Mouse (Mus musculus) right cerebral cortex, postnatal 10 days (tissue): Measurements from ENCODE around the gene Arhgef6.
A peak's percentile ranks its signal among the peaks of the same experiment; 100 is the strongest.

Experiments used
- DNase-seq, 2 experiments: peaks; one replicate each; pipeline ENCODE4 v3.0.0; 2021; ENCODE audit warnings: low spot score in 2 of 2

The Arhgef6 gene

DNA sequence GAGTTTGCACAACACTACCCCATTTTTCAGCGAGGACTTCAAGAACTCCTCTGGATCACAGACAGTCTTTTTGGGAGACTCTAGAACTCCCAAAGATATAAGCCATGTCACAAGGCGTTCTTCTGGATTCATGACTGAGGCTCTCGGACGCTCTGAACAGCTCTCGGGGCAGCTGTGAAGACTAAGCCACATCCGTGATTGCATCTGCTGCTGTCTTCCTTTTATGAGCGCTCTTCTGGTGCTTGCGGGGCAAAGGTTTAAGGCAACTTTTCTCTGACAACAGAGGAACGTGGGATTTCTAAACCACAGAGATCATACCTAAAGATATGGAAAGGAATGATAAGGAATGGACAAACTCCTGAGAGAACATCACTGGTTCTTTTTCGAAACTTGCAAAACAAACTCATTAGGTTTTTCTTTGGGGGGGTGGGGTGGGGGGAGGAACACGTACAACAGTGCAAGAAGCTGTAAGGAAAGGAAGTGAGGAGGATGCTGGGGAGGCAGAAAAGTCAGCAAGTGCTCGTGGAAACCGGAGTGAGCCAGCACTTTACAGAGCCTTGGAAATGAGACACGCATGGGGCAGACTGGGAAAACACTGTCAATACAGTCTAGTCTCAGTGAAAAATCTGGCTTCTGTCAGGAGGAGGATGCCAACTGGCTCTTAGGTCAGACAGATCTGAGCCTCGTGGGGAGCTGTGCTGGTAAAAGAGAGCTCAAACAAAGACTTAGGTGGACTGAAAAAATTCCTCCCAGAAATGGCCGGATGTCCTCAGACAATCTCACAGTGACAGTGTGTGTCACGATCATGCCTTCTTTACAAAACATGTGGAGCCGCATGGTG lies at the start of gene Arhgef6:
Gene Arhgef6 (minus strand): TSS at position 359 of the 841 bp plus-strand sequence.
- no peak for DNase-seq

DNA sequence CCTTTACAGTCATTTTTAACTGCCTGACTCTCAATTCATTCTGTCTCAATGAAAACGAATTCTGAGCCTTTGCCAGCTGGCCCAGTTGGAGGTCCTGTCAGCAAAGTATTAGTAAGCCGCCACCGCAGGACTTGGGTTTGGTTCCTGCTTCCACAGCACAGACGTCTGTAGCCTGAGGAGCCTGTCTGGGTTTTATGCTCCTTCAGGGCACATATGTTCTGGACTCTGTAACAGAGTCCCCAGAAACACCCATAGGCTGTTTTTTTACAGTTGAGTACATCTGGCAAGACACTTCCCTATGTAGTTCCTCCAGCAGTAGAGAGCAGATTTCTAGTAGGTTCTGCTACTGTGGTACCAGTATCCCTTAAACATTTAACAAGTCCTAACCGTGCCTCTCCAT lies 42.4 kb upstream of the Arhgef6 start:
- DNase-seq: peak in 1 of 2 experiments; percentile 31

DNA sequence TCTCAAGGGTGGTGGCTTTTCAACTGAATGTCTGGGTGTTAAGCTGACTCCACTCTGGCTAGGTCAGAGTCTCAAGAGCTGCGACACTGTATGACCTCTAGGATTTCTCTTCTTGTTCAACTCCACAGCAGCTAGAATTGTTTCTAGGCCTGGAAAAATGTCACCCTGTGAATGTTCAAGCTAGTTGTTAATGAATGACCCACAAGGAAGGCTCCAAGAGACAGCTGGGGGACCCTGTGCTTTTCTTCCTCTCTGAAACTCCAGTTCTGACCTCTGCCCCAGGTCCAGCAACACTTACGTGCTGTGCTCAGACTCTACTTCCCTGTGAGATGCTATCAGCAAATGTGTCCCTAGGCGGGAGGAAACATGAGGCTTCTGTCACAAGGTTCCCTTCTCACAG lies 40.0 kb upstream of the Arhgef6 start:
- no peak for DNase-seq

DNA sequence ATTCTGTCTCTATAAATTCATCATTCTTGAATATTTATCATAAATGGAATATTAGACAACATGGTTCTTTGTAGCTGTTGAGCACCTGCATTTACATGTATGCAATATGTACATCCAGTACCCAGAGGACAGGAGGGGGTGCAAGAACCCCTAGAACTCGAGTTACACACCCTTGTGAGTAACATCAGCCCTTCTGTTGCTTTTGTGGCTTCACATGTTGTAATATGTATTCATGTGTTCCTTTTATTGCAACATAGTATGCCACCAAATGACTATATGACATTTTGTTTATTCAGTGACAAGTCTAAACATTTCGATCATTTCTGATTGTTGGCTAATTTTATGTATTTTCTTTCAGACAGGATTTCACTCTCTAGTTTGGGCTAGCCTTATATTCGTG lies 38.6 kb upstream of the Arhgef6 start:
- no peak for DNase-seq

DNA sequence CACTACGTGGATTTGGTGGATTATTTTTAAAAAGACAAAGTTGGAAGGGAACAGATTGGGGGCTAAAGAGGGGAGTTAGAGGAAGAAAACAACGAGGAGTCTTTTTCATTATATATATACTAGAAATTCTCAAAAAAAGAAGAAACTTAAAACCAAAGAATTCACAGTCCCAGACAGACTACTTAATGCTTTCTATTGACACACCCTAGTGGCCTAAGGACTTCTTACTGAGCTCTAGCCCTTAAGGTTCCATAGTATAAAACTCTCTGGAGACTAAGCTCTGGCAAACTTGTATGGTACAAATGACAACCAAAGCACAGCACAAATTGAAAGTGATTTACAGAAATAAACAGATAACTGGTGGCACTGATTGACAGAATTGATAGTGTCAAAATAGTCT lies 35.5 kb upstream of the Arhgef6 start:
- DNase-seq: no peak

DNA sequence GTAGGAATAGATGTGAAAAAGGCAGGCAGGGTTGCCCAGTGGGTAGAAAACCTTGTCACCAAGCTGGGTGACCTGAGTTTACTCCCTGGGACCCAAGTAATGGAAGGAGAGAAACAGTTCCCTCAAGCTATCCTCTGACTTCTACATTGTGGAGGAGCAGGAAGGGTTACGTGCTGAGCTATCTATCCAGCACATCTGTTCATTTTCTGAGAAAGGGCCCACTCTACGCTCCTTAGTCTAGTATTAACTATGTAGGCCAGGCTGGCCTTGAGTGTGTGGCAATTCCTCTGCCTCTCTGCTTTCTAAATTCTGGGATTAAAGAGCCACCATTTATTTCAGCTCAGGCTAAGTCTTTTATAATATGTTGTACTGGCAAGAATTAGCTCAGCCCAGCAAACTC lies 35.0 kb upstream of the Arhgef6 start:
- DNase-seq: no peak

DNA sequence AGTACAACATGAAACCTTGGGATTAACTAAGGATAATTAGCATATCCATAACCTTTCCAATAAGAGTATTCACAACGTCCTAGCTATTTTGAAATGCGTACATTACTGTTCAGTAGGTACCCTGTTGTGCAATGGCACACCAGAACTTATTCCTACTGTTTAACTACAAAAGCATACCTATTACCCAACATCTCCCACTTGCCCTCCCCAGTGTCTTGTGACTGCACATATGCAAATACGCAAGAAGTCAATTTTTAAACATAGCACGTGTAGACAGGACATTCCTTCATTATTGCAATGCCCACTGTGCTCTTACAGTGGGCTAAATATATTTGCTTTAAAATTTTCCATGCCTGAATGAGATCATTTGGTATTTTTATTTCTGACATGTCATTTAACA lies 34.4 kb upstream of the Arhgef6 start:
- no peak for DNase-seq

DNA sequence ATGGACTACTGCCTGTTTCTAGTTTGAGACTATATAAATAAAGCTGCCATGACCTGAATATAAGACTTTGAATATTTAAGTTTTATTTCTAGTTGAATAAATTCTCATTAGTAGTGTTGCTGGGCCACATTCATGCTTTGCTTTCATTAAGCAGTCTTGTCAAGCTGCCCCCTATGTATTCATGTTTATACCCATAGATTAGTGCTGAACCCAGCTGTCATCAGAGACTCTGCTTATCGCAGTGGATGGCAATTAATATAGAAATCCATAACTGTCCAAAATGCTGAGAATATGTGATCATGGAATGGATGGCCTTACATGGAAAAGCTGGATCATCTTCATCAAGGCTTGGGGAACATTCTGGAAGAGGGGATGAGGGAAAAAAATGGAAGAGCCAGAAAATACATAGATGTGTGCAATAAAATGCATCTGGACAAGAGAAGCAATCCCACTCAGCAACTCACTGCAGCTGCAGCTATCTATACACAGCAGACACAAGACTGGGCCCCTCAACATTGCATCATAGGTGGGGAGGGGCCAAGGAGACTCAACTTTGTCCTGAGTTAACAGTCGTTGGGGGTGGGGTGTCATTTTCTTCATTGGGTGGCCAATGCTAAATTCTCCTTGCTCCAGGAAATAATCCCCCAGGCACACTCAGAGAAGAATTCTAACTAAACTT lies 26.5 kb upstream of the Arhgef6 start:
- no peak for DNase-seq

DNA sequence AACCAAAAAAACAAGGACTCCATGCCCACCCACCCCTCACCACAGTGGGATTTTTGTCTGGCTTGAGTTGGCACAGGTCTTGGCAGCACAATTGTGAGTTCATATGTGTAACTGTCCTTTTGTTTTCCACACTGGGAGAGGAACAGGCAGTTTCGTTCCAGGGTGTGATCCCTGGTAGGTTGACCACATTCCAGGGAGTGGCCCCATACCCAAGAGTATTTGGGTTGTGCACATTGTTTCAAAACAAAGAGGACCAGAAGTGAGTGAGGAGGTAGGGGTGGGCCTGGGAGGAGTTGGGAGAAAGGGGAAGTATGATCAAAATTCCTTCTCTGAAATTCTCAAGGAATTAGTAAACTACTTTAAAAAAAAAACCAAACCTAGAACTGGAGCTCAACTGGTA lies 20.8 kb upstream of the Arhgef6 start:
- DNase-seq: no peak

DNA sequence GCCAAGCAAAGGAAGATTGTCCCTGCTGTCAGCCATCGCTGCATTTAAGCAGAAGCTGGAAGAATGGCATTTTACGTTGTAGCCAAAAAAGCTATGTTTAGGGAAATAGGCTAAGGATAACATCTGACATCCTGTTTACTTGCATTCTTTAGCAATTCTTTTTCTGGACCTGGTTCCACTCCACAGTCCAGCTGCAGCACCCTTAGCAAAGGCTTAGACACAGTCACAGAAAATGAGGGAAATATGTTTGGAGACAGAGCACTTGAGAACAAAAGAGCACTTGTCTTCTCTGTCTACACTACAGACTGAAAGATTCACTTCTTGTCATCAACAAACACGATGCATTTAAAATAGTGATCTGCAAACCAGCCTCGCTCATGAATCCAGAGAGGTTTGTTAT lies 691 bp upstream of the Arhgef6 start:
- no peak for DNase-seq

DNA sequence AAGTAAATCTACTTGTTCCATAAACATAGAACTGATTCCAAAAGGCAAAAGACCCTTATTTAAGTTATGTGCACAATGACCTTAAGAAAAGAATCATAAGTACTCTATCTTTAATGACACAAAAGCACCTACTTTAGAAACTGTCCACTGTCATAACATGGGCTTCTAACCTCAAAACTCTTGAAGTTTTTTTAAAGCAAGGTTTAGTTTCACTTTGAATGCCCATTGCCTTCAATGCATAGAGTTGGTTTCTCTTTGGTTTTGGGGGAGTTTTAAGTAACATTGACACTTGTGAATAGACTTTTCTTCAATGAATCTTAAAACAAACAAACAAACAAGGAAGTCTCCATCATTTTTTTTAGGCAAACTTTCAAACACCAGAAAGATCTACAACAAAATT lies 947 bp downstream of the Arhgef6 start:
- DNase-seq: no peak

DNA sequence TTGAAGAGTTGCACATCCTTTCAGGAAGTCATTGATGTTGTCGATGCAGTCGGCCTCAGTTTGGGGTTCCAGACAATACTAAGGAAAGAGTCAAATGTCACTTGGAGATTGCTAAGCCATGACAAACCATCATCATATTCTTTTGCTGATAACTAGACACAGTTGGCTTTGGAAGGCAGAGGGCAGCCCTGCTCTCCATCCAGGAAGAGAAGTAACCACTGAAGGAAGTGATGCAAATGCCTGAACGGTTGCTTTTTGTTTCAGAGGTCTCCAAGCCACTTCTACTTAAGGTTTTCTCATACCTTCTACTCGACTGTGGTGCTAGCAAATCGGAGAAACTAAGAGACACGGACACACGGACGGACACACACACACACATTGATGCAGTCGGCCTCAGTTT lies 1.6 kb downstream of the Arhgef6 start:
- no peak for DNase-seq

DNA sequence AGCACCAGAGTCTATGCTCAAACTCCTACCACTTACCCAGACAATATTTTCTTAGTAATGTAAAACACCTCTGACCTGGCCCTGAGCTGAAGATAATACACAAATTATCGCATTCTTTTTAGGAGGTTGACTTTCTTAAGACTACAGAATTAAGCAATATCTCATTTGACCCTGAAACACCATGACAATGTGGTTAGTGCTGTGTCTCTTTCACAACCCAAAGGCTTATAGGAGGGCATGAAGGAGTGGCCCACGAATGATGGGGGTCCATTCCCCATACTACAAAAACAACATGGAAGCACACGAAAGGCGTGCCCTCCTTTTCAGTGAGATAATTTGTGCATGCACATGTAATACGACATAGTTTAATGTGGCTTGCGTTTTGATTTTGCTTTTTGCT lies 3.2 kb downstream of the Arhgef6 start:
- no peak for DNase-seq

DNA sequence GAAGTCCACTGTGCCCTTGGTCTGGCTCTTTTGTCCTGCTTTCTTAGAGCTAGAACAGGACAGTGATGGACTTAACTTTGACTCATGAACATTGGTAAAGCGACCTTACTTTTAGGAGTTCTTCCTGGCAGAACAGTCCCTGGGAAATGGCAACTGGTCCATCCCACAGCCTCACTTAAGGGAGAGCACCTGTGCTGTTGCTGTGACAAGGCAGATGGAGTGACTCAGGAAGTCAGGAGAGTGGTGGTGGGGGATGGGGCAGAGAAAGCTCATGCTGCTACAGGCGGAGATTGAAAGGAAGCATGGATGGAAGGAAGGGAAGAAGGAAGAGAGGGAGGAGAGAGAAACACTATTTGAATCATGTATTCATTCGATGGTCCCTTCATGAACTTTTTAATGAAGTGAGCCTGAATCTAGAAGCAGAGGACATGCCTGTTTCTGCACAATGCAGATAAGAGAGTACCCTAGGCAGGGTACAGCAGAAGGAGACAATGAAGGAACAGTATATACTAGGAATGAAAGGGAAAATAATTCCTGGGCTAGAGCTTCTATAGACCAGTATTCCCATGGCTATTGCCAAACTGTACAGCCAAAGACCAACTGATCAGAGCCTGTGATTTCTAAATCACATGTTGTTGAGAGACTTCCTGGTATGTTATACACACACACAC lies 10.7 kb downstream of the Arhgef6 start:
- no peak for DNase-seq

DNA sequence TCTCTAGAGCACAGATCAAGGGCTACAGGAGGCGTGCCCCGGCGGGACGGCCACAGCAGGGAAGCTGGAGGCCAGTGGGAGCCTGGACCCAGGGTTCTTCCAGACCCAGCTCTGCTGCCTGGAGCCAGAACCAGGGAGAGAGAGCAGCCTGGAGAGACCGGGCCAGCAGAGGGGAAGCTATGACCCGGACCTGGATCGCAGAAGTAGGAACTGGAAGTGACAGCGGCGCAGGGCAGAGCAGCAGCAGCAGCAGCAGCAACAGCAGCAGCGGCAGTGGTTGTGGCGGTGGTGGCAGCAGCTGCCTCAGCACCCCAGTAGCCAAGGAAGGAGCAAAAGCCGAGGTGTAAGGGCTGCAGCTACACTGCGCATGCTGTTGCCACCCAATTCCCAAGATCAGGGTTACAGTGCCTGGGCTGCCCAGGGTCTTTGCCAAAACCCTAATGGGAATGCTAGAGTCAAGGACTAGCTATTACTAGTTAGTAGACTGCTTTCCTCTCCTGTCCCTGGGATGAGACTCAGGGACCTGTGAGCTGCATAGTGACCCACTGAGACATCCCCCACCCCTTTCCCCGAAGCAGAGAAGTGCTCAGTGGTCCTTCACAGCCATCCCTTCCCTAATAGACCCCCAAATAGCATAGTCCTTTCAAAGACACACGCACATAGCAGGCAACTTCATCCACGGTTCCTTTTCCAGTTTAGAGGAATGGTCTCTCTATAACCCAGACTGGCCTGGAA lies 11.9 kb downstream of the Arhgef6 start:
- DNase-seq: peak; percentile 36 to 37

DNA sequence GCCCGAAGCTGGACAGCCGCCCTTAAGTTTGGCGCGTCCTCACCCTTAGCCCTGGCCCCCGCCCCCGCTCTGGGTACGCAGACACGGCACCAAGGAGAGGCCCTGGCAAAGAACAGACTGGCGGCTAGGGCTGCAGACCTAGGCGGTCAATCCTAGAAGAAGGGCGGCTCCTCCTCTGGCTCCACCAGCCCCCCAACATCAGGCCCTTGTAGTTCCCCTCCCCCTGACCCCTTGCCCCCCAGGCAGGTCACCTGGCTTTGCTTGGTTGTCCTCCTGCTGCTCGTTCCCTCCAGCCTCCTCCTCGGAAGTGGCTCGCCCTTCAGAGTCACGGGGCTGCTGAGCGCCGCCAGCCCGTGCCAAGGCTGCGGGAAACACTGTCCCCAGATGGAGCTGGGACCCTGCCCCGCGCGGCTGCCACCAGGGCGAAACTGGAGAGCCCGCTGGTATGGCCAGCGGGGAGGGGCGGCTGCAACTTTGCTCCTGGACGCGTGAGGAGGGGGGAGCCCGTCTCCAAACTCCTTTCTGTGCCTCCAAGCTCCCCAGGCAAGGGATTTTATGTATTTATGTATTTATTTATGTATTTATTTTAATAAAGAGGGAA lies 12.6 kb downstream of the Arhgef6 start:
- DNase-seq: peak in 1 of 2 experiments; percentile 26

DNA sequence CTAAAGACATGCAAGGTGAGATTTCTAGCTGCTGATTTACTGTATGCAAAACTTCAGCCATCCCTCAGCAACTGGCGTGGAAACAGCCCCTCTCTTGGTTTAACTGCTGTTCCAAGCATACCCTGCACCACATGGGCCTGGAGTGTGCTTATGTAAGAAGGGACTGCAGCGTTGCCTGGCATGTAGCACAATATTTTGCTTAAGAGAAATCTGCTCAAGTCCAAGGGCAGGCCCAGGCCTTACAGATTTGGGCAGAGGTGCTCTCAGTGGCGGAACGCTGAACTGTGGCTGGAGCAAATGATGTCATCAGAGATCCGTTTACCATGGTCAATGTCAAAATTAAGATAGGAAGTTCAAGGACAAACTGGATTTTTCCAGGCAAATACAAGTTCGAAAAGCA lies 13.6 kb downstream of the Arhgef6 start:
- DNase-seq: no peak

DNA sequence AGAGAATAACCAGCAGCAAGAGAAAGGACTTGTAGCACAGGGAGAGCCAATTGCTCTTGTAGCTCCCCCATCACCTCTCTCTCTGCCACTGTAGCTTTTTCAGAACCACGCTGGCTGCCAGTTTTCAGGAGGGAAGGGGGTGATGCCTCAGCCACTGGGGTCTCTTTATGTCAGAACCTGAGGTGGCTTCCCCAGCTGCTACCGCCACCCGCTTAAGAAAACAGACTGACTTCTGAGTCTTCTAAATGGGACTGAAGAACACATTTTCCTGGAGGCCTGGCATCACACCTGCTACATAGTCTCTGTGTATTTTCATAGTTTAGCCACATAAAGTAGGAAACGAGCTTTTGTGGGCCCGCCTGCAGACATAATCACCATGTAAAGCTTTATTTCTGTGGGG lies 26.5 kb downstream of the Arhgef6 start:
- DNase-seq: no peak

DNA sequence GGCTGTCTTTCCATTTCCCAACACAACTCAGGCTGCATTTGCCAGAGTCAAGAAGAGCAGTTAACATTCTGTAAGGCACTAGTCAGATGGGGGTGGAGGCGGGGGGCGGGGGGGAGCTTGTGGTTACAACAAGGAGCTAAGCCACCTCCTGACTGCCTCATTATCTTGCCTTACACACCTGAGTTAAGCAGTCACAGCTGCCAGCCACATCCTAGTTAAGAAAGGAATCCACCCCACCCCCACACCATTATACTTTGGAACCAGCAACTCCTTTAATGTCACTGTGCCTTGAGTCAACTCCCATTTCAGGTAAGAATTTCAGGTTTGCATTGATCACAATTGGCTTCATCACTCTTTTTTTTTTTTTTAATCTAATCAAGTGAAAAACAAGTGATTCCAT lies 28.5 kb downstream of the Arhgef6 start:
- no peak for DNase-seq

DNA sequence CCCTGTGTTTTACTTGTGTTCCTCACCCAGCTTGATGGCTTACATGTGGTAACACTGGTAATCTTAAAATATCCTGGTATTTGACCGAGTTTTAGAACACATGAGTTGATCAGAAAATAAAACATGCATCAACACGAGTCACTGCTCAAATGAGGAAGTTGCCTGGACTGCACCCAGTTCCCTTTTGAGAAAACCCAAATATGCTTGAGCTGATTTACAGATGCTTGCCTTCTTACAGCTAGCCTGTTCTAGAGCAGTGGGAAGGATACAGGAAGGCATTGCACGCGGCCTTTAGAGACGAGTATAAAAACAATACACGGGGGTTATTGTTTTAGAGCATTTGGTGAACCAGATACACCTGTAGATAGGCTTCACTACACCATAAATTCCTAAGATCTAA lies 31.8 kb downstream of the Arhgef6 start:
- no peak for DNase-seq

DNA sequence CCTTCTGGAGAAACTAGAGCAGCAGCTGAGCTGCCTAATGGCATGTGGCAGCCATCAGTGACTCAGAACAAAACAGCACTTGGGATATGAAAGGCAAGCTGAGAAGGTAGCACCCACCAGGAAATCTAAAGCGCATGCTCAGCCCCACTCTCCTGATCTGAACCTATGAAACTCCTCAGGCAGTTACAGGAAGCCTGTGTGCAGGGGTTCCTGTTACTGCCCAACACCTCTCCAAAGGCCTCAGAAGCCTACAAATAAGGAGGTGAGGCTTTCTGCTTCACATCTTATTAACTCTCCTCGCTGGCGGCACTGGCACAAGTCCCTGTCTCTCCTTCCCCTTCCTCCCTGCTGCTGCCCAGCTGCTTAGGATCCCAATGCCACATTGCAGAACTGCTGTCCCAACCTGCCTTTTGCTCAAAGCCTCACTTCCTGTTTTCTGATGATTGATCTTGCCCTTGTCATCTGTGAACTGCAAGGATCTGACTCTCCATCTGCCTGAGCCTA lies 33.7 kb downstream of the Arhgef6 start:
- peak in 1 of 2 experiments; percentile 31 for DNase-seq
